25 mouse cellular contexts compared by ENCODE assay signal in genomic region chr15:51633068-51633467, GRCm38 (mm10).
"Had no signal": no experiment of that assay in that cellular context is flagged by ENCODE, and none has a peak within 500 bp of the region (broad histone marks: within the 10 kb centered on the region; RNA-seq: fewer than 3 reads in every experiment).

No protein-coding gene starts in this region.

- H3K27me3 ChIP-seq: heart, embryonic 15.5 days; hindbrain, embryonic 13.5 days; hindbrain, embryonic 15.5 days; kidney, embryonic 15.5 days; limb, embryonic 12.5 days had no signal

- H3K9ac ChIP-seq: forebrain, postnatal 0 days; heart, embryonic 13.5 days; heart, embryonic 15.5 days; hindbrain, embryonic 13.5 days; hindbrain, embryonic 15.5 days; kidney, embryonic 15.5 days; limb, embryonic 12.5 days had no signal

- H3K36me3 ChIP-seq: heart, embryonic 13.5 days; heart, embryonic 15.5 days; hindbrain, embryonic 13.5 days; hindbrain, embryonic 15.5 days; kidney, embryonic 15.5 days; limb, embryonic 10.5 days; limb, embryonic 12.5 days had no signal

- H3K9me3 ChIP-seq: heart, embryonic 13.5 days; heart, embryonic 15.5 days; hindbrain, embryonic 13.5 days; hindbrain, embryonic 15.5 days; kidney, embryonic 15.5 days; limb, embryonic 10.5 days; limb, embryonic 12.5 days had no signal

- DNase-seq: forebrain, postnatal 0 days; gastrocnemius, postnatal 14 days; gastrocnemius, postnatal 36 days; heart, adult 11 months; heart, adult 2 months; heart, postnatal 14 days; heart, postnatal 36 days; kidney, adult 11 months; kidney, adult 2 months; kidney, adult 9 months; kidney, postnatal 10 days; kidney, postnatal 25 days; kidney, postnatal 4 days had no signal

- H3K4me1 ChIP-seq: heart, embryonic 13.5 days; heart, embryonic 15.5 days had no signal

- ATAC-seq: forebrain, postnatal 0 days; hindbrain, postnatal 0 days; intestine, embryonic 16.5 days had no signal

- H3K4me2 ChIP-seq: heart, embryonic 11.5 days; heart, embryonic 13.5 days; heart, embryonic 15.5 days; hindbrain, embryonic 13.5 days; hindbrain, embryonic 15.5 days; kidney, embryonic 15.5 days; limb, embryonic 12.5 days had no signal

- H3K4me3 ChIP-seq: heart, adult 2 months; heart, embryonic 13.5 days; heart, embryonic 15.5 days; hindbrain, embryonic 13.5 days; hindbrain, embryonic 15.5 days; kidney, embryonic 15.5 days; layer of hippocampus, adult 2 months; left cerebral cortex, adult 2 months; limb, embryonic 10.5 days; limb, embryonic 12.5 days had no signal

- H3K27ac ChIP-seq: heart, adult 2 months; heart, embryonic 13.5 days; heart, embryonic 15.5 days; hindbrain, embryonic 13.5 days; hindbrain, embryonic 15.5 days; hindbrain, postnatal 0 days; kidney, embryonic 15.5 days; layer of hippocampus, adult 2 months; left cerebral cortex, adult 2 months; limb, embryonic 10.5 days; limb, embryonic 12.5 days had no signal
